Mouse (Mus musculus): ENCODE measurements around the gene Il2.

Gene Il2

DNA sequence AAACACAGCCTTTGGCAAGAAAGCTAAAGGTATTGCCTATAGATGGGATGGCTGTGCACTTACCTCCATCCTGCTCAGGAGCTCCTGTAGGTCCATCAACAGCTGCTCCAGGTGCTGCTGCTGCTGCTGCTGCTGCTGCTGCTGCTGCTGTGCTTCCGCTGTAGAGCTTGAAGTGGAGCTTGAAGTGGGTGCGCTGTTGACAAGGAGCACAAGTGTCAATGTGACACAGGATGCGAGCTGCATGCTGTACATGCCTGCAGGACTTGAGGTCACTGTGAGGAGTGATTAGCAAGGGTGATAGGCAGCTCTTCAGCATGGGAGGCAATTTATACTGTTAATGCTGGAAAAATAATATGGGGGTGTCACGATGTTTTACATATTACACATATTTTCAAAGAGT lies at the start of gene Il2:
Gene Il2, minus strand, starts transcription at position 305 of the 400 bp plus-strand sequence.
- no peak for DNase-seq (ENCODE audit: low spot score in 2 of 2)

DNA sequence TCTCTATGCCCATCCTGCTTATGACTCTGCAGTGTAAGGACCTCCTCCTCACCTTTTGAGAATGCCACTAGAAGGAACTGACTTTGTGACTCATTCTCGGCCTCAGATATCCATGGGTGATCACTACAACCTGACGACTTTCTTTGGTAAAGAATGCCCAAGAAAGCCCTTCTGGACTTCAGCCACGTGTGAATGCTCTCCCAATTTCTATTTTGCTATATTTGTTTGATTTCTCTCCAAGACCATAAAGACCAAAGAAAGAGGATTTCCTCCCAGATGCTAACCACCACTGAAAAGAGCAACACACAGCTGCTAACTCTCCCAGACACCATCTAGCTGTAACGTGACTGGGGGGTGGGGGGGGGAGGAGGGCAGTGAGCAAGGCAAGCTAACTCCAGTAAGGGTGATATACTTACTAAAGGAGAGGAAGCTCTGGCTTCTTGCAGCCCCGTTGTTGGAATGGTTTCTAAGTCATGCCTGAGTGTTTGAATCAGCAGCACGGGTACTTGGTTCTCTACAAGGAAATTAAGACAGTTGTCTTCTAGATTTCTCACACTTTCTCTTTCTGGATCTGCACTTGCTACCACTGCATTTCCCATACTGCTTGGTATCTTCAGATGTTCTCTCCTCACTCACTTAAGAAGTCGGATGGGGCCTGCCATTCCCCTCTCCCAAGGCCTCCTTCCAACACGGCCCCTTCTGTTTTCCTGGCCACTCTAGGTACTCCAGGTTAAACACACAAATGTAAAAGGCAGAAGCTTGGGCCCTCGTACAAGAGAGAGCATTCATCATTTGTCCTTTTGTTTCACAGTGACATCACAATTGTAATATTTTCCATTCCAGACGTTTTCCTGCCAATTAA lies 49.2 kb upstream of the Il2 start:
- no peak for DNase-seq (ENCODE audit: low spot score in 2 of 2)

DNA sequence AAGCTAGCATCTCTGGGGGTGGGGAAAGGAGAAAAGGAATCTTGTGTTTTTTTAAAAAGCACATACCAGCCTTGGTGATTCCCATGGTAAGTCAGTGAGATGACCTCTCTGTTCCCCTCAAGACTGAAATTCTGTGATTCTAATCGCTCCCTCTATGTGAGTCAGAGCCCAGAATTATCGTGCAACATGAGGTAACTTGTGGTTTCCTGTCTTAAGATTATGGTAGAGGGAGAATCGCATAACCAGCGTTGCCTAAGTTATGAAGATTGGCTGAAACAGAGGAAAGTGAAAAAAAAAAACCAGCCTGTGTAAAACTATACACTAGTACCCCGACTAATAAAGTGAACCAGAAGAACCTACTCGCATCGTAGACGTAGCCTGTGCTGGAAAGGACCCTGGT lies 47.5 kb upstream of the Il2 start:
- DNase-seq (ENCODE audit: low spot score in 2 of 2): no peak

DNA sequence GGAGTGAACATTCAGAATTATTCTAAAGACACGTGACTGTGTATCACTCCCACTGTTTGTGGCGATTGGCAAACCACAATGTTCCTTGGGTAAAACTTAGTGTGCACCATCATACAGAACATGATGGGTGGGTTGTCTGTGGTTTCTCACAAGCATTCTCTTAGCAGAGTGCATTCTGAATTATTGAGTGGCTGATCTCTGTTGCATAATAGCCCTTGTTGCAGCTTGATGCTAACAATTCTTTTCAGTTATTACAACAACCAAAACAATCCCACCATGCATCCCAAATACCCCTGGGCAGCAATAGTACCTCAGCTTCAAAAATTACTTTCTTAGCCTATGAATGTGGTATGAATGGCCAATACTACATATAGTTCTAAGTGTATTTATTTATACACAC lies 43.5 kb upstream of the Il2 start:
- no peak for DNase-seq (ENCODE audit: low spot score in 2 of 2)

DNA sequence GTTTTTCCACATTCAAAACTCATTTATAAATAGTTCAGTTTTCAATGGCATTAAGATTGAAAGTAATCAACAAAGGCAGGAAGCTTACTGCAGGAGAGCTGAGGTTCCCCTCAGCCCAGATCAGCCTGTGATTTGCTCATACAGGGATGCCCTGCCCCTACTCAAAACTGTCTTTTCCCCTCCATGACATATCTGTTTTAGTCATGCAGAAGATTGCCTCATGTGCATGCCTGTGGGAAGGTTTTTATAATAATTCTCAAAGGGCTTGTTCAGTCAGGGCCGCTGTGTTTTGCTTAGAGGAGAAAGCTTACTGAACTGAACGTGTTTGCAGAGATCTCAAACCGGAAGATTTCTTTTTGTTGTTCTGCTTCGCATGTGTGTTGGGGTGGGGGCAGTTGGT lies 35.3 kb upstream of the Il2 start:
- no peak for DNase-seq (ENCODE audit: low spot score in 2 of 2)

DNA sequence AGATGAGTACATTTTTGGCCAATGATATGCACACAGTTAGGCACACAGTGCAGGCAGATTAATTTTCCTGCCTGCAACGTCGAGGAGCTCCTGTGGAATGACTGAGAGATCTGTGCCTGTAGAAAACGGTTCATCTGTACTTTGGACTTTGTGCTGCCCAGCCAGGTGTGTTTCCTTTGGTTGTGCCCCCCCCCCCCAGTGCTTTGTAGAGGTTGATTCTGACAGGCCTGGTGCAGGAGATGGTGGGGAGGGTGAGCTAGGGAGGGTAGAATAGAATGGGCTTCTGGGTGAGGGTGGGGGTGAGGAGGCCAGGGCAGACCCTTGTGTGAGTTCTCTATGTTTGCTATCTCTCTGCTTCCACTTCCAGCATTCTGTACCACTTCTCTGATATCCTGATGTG lies 32.5 kb upstream of the Il2 start:
- no peak for DNase-seq (ENCODE audit: low spot score in 2 of 2)

DNA sequence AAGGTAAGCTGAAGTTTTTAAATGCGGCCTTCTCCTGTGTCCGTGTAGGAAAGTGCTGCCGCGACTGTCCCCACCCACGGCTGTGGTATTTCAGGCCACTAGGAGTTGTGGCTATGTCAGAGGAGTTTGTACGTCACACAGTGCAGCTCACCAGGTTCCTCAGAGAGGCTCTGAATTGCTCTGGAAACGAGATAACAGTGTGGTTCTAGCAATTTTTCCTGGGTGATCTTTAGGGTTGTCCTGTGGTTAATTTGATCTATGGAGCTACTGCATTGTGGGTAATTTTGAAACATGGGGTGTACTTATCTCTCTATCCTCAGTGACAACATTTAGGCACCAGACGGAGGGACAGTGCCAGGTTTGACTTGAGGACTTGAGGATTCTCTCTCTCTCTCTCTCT lies 31.3 kb upstream of the Il2 start:
- no peak for DNase-seq (ENCODE audit: low spot score in 2 of 2)

DNA sequence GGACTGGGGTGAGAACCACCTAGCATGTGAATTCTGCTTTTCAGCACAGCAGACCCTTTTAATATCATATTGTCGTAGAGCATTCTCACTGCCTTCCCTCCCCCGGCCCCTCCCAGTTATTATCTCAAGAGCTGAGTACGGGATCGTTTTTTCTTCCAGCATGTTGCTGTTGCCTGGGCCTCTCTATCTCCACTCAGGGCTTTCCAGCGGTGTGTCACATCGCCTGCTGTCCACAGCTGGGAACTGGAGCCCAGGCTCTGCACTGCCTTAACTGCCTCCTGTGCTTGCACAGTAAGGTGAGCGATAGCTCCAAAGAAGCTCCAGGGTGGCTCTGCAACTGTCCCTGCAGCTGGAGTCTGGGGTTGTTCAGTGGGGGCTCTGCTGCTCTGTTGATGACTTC lies 28.6 kb upstream of the Il2 start:
- no peak for DNase-seq (ENCODE audit: low spot score in 2 of 2)

DNA sequence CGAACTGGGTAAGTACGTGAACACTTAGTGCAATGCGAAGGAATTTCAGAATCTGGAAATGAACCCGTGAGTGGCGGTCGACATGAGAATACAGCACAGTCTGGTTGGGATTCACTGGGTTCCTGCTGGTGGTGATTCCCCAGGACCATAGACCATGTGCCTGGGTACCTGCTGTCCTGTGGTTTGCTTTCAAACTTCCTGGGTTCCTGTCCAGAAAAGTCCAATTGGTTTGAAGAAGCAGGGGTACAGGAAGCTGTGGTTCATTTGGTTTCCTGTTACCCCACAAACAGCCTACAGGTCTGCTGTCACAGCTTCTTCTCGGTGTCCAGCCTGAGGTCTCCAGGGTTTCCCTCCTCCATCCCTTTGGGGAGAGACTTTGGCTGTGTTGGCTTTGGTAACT lies 27.2 kb upstream of the Il2 start:
- DNase-seq (ENCODE audit: low spot score in 2 of 2): no peak

DNA sequence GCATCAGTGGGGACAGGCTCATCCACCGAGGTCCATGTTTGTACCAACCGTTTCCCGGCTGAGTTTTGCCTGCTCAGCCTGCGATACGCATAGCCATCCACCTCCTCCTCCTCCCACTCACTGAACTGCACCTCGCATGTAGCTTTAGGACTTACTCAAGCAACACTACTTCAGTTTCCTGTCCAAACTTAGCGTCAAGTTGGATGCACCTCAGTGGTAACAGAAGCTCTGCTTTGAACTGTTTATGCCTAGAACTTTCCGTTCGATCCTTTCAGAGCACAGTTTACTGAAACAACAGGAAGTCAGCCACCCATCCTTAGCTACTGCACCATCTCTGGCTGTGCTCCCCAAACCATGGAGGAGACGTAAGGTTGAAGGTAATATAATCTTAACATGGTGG lies 26.5 kb upstream of the Il2 start:
- no peak for DNase-seq (ENCODE audit: low spot score in 2 of 2)

DNA sequence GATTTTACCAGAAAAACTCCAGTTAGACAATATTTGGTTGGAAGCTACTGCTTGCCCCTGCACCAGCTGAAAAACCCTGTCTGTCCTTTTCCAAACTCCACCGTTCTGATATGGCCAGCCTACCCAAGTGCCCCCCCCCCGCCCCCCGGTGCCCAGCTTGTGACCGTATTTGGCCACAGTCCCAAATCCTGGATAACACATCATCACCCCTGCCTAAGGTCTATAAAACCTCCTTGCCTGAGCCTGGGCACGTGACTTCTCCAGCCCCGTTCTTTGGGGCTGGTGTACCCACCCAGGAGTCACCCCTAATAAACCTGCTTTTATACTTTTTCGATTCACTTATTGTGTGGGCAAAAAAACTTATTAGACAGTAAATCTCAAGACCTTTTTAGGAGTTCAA lies 21.1 kb upstream of the Il2 start:
- no peak for DNase-seq (ENCODE audit: low spot score in 2 of 2)

DNA sequence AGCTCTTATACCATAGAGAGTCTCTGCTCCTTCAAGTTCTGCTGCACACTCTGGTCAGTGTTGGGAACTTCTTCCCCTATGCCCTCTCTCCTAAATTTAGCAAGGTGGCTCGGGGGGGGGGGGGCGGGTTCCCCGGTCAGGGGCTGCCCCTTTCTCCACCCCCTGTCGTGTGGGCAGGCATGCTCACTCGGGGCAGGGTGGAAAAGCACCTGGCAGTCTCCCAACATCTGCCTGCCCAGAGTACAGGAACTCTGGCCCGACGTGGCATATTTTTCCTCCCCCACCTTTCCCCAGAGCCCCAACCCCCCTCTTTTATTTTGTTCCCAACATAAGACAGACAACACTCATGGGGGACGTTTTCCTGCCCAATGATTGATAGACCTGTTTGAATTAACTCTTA lies 20.6 kb upstream of the Il2 start:
- DNase-seq (ENCODE audit: low spot score in 2 of 2): no peak

DNA sequence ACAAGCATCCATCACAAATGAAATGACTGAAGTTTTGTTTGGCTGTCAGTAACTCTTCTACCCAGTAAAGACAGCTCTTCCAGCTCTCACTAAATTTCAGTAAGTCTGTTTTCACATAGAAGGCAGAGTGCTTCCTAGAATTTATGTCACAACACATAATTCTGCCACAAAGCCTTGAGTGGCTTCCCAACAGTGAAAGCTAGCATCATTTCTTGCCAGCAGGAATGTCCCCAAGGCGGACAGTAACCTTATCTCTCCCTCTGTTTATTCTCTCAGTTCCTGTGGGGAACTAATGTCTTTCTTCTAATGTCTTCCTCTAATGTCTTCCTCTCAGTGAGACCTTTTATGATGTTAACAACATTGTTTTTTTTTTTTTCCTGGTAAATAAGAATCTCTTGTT lies 19.2 kb upstream of the Il2 start:
- DNase-seq (ENCODE audit: low spot score in 2 of 2): no peak

DNA sequence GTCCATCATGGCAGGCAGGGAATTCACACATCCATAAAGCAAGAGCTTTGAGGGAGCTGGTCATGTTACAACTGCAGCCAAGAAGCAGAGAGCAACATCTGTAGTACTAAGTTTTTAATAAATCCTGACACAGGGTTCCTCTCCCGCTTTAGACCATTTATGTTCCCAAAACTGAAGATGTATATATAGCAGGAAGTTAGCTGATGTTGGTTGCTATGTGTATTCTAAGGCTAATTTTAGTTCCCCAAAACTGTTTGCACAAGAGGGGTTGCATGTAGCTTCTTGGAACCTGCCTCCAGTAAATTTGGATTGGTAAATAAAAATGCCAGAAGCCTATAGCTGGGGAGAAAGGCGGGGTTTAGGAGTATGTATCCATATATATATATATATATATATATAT lies 16.1 kb upstream of the Il2 start:
- DNase-seq (ENCODE audit: low spot score in 2 of 2): no peak

DNA sequence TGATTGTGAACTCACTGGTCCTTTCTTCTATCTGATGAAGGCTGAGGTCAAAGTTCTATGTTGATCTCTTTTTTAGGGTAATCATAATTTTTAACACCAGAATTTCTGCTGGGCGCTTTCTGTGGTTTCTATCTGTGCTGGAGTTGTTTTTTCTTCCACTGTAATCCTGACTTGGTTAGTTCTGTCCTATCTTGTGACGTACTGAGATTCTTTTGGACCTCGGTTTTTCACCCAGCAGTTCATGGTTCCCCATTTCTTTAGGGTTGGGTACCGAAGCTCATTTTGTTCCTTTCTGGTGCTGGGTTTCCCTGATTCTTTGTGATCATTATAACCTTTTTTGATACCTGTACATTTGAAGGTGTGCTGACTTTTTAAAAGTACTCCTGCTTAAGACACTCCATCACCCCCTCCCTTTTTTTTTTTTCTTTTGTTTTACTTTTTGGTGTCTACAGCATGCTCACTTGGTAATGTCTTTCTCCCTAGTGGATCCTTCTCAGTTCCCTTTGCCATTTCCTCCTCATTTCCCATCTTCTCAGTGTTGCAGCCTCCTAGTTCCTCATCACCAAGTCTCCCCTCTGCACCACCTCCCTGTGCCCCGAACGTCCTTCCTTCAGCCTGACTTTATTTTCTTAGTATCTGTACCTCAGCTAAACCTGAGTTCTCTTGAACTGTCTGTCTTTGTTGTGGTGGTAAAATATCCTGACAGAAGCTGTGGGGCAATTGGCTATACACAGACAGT lies 14.6 kb upstream of the Il2 start:
- no peak for DNase-seq (ENCODE audit: low spot score in 2 of 2)

DNA sequence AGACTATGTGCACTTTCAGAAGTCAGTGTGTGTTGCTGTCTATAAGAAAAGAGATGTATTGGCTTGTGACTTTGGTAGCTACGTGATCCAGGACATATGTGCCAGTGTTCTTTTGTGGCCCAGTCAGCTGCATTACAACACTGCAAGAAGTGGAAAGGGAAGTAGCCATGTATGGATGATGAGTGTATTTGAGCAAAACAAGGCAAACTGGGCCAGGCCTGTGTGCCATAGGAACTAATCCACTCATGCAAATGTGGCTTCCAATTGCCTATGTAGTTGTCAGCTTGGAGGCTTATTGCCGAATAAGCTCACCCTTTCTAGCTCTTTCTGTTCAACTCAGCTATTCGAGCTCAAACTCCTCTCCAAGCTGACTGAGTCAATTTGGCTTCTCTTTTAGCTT lies 13.4 kb upstream of the Il2 start:
- DNase-seq (ENCODE audit: low spot score in 2 of 2): no peak

DNA sequence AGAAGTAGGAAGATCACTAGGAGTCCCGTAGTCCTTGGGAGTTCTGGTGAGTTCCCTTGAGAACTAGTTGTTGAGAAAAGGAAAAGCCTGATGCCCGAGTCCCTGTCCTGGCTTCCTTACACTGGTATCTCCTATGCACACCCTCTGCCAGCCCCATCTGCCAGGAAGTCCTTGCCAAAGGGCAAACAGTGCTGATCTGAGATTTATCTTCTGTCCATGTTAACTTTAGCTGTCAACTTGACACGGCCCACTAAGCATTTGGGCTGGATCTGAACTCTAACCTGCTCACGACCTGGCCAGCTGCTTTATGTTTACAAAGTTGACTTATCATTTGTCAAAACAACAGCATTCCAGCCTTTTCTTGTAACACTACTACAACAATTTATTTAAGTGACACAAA lies 11.5 kb upstream of the Il2 start:
- no peak for DNase-seq (ENCODE audit: low spot score in 2 of 2)

DNA sequence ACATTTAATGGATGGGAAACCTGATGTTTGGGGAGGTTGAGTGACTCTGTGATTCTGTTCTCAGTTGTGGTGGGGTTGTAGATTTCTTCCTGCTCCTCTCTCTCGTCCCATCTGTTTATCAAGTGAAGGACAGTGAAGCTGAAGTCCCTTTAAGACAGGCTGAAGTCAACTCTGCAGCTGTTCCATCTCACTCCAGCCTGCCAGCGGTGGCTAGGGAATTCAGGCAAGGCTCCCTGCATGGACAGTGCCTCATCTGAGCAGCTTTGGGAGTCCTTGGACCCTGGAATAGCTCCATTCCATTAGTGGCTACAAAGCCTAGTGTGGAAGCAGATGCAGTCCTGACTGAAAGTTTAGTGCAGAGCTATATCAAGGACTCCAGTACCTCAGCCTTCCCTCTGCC lies 3.3 kb upstream of the Il2 start:
- DNase-seq (ENCODE audit: low spot score in 2 of 2): no peak

DNA sequence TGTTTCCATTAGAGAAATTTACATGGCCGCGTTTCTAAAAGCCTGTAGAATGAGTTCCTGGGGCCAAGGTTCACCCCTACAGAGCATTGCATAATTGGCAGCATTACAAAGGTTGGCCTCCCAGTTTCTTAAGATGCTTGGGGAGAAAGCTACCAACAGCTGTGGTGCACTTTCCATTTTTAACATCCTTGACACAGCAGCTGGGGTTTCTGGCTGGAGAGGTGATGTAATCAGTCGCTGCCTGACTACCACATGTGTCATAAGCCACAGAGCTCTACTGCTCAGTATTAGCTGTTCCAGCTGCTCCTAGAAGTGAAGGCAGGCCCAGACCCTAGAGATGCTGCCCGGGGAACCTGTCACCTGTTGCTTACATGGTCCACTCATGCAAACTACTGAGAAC lies 2.5 kb upstream of the Il2 start:
- no peak for DNase-seq (ENCODE audit: low spot score in 2 of 2)

DNA sequence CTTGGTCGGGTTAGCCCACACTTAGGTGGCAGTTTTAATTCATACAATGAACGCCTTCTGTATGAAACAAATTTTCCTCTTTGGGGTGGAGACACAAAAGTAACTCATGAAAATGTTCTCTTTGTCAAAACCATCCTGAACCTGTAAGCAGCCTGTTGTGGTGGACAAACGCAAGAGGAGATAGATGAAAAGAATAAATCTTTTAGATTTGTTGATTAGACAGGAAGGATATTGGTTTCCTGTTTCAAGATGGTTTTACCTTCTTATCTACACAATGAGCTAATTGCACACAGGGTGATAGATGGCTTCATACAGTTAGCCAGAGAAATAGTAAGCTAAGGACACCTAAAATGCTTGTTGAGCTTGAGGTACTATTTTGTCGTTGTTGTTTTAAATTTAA lies 403 bp upstream of the Il2 start:
- no peak for DNase-seq (ENCODE audit: low spot score in 2 of 2)

DNA sequence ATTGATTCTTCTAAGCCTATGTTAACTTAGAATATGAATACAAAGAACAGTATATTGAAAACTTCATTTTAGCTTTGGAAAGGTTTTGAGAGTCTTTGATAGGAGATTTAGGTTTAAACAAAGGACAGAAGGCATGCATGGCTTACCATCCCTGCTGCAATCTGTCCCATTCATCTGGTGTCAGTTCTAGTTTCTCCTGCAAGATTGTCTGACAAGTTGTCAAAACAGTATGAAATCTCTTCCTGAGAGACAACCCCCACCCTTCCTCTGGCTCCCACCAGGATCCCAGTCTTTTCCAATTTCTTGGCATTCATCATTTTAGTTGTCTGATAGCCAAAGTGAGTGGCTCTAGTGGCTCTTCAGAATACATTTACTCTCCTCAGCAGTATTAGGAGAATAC lies 35.0 kb downstream of the Il2 start:
- no peak for DNase-seq (ENCODE audit: low spot score in 2 of 2)

DNA sequence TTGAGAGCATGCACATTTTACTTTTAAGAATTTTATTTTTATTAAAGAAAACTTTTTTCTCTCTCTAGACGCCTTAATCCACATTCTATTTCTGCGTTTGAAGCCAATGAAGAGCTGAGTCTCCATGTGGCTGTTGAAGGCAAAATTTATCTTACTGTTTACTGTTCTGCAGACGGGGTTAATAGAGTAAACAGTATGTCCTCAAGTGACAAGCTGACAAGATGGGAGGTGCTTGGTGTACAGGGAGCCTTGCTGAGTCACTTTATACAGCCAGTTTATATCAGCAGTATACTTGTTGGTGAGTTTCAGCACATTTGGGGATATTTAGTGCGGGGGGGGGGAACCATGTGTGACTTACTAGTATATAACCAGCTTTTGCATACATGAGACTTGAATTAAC lies 40.9 kb downstream of the Il2 start:
- DNase-seq (ENCODE audit: low spot score in 2 of 2): no peak

DNA sequence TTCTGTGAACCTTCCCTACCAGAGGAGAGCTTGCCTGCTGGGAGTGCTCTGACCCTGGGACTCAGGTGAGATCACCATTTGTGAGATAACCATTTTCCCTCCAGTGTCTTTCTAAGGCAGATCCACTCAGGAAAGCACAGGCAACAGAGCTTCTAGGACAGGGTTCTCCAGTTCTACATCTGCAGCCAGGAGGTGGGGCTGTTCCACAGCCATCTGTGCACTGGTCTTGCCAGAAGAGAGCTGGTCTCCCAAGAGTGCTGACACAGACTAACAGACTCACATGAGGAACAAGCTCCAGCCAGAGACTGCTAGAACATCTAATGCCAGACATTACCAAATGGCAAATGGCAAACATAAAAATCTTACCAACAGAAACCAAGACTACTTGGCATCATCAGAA lies 52.5 kb downstream of the Il2 start:
- DNase-seq (ENCODE audit: low spot score in 2 of 2): peak in 1 of 2 experiments; percentile 30

Data from left cerebral cortex, adult 9 months (tissue).